Mouse (Mus musculus) urinary bladder, postnatal 25 days (tissue): ENCODE data around the gene Slc6a5.
A peak's percentile ranks its signal among the peaks of the same experiment; 100 is the strongest.

Experiments
- DNase-seq: peaks from one replicate; pipeline ENCODE4 v3.0.0; 2022; ENCODE audit warnings: low spot score

Gene Slc6a5

GRCm38 (mm10) chr7:49909850-49910249 is at the start of gene Slc6a5:
Gene Slc6a5, plus strand, starts transcription at chr7:49910146.
- DNase-seq: no peak

DNA sequence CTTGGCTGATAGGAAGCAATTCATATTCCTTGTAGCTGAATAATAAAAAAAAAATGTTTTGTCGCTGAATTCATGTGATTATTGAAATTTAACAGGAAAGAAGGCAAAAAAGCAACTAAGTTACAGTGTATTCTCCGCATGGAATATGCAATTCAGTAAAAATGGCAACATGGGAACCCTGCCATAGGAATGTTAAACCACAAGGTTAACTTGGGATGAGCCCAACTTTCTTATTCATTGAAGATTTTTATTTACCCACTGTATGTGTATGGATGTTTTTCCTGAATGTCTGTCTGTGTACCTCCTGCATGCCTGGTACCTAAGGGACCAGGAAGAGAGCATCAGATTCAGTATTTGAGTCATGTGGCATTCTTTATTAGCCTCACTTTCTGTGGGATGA is 48.8 kb upstream of the Slc6a5 start:
- no peak for DNase-seq

GRCm38 (mm10) chr7:49863753-49864152 is 46.2 kb upstream of the Slc6a5 start:
- DNase-seq: no peak

GRCm38 (mm10) chr7:49869656-49870055 is 40.3 kb upstream of the Slc6a5 start:
- no peak for DNase-seq

DNA sequence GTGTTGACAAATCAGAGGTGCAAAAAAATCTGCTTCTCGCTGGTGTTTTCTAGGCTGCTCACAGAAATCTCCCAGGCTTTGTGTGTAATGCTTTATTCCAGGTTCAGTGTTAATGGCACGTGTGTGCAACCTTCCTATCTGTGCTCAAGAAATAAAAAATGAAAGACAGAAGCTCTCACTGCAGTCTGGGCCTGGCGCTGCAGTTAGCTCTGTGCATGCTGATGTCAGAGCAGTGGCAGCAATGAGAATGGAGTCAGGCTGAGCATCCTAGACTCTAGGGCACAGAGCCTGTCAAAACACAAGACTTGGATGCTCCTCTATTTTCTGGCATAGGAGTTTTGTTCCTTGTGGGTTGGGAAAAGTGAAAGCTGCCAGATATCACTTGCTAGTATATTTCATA is 39.7 kb upstream of the Slc6a5 start:
- no peak for DNase-seq

DNA sequence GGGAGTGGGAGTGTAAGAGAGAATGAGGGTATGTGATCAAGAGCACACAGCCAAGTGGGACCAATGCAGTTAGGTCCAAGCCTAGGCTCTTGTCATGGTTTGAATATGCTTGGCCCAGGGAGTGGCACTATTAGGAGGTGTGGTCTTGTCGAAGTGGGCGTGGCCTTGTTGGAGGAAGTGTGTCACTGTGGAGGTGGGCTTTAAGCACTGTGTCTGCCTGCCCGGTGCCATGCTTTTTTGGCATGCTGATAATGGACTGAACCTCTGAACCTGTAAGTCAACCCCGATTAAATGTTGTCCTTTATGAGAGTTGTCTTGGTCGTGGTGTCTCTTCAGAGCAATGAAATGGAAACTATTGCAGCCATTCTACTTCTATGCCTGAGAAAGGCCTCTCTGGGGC is 32.6 kb upstream of the Slc6a5 start:
- no peak for DNase-seq

- no peak for DNase-seq
Observed at GRCm38 (mm10) chr7:49879051-49879450, 30.9 kb upstream of the Slc6a5 start.

DNA sequence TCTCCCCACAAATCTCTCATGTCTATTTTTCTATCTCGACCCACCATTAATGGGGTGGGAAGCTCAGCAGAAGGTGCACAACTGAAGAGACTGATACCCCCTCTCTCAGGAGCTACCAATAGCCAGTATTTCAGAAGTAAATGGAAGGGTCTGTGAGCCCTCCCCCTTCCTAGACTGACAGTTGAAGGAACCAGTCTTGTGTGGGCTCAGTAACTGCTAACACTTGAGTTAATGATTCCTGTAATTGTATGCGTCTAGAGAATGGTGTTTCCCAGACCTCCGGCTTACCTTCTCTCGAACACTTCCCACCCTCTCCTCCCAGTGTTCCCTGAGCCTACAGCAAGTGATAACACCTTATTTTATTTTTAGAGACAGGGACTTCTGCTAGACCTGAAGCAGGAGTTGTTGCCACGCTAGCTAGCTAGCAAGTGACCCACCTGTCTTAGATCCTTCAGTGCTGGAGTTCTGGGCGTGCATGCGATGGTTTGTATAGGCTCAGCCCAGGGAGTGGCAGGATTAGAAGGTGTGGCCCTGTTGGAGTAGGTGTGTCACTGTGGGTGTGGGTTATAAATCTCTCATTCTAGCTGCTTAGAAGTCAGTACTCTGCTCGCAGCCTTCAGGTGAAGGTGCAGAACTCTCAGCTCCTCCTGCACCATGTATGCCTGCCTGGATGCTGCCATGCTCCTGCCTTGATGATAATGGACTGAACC is 29.8 kb upstream of the Slc6a5 start:
- no peak for DNase-seq

GRCm38 (mm10) chr7:49882288-49882687 is 27.7 kb upstream of the Slc6a5 start:
- peak; percentile 21 for DNase-seq

- no peak for DNase-seq
Observed at GRCm38 (mm10) chr7:49882694-49883389, 27.1 kb upstream of the Slc6a5 start.

DNA sequence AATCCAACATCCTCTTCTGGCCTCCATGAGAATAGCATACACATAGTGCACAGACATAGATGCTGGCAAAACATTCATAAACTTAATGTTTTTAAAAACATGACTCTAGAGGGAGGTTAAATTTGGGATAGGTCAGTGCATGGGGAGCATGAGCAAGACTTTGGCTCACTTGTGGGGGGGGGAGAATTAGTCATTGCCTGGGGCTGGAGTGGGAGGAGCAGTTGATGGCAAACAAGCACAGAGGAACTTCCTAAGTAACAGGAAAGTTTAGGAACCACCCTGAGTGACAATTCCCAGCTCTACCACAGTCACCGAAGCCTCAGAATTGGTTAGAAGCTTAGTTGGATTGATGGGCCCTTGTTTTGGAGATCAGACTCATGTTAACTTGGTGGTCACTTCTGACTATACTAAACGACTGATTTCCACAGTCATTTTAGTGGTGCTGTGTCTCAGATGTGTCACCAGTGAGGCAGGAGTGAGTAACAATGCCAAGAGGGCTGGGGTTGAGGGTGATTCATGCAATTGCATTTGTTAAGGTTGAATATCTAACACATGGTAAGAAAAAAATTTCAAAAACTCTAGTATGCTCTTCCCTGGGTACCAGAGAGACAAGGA is 22.1 kb upstream of the Slc6a5 start:
- DNase-seq: no peak

DNA sequence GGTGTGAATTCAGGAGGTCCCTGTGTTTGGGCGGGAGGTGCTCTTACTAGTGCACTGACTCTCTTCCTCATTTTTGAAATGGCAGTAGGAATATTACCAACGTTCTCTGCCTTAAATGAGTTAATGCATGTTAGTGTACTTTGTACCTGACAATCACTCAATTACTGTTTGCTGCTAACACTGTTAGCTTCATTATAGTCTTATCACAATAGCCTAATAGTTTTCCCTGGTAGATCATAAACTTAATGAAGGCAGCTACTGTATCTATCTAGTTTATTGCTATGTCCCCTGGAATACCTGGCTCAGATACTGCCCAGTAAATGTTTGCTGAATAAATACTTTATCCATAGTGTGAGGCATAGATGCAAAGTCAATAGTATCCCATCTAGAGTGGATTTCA is 15.2 kb upstream of the Slc6a5 start:
- no peak for DNase-seq

DNA sequence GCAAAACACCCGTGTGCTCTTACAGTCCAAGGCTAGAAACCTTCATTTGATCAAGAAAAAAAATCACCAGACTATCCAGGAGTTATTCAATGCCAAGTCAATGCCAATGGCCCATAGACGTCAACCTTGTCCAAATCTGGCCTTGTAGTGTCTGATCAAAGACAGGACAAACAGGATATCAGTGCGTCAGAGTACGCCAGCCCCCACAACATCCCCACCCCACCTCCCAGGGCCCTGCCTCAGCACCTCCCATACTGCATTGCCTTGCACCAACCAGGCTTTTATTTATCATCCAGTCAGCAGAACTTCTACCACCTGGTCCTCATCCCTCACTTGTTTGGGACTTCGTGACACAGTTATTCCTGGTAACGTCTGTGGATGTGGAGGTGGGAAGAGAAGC is 14.7 kb upstream of the Slc6a5 start:
- DNase-seq: no peak

DNA sequence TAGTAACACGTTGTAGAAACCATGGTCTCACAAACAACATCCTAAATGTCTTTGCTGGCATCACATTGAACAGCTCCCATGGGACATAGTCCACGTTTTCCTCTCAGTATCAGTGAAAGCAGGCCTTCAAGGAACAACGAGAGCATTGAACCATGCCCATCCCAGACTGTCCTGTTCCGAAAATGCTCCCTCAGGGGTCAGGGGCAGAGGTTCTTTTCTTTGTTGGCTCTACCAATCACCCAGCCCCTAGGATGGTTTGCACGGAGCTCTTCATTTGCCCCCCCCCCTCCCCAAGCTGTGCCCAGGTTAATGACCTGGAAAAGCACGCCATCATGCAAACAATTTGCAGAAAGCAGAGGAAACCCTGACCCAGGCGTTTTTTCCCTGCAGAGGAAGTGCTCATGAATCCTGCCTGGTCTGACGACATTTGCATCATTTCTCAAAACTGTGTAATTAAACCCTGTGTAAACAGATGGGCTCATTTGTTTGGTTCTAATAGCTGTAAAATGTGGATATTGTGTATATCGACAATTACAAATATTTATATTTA is 7.9 kb upstream of the Slc6a5 start:
- no peak for DNase-seq

DNA sequence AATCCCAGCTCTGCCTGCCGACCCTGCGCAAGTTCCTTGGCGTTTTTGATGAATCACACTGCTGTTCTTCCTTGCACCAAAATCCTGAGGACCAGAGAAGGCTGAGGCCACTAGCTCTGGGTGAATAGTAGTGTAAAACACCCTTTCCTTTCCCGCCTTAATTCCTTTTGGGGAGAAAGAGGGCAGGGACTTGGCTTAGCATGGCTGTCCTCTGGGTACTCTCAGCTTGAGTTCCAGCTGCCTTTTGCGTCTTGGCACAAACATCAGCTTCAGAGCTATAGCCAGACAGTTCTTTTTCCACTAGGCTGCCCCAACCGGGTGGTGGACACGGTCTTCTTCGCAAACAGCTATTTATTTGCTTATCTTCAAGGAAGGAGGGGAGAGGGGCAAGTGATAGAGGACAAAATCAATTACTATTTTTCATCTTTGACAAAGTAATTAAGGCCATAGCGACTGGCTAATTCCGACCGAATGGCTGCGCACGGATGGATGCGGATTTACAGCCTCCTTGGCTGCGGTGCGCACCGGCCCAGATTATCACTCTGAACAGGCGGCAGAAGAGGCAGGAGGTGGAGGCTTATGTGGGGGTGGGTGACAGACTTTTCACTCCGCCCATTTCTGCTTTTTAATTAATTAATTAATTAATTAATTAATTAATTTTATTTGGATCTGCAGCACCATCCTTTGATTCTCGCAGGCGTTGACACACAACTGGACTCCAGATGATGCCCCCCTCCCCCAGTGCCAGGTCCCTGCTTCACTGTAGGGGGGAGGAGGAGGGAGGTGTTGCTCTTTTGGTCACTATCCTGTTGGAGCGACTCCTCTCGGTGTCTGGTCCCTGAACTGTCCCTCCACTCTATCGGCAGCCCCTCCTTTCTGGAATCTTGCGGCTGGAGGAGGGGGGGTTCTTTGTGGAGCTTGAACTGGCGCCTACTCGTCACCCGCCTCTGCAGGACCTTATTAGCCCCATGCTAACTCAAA is 2.5 kb upstream of the Slc6a5 start:
- DNase-seq: no peak

- DNase-seq: no peak
Observed at GRCm38 (mm10) chr7:49908181-49908855, 1.6 kb upstream of the Slc6a5 start.

DNA sequence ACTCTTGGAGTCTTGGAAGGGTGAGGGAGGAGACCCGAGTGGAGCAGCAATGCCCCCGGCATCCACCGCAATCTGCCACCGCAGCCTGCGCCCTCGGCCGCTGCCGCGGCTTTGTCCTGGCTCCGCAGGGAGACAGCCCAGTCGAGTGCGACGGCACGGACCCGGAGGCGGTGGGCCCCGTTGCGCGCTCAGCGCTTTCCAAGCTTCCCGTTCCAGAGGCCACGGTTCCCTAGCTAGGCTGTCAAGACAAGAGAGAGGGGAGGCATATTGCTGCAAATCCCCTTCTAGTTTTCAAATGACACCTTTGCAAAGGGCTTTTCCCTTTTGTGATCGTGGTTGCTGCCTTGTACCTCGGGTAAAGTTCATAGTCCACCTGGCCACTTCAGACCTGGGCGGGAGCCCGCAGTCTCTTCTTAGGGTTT is 945 bp upstream of the Slc6a5 start:
- no peak for DNase-seq

DNA sequence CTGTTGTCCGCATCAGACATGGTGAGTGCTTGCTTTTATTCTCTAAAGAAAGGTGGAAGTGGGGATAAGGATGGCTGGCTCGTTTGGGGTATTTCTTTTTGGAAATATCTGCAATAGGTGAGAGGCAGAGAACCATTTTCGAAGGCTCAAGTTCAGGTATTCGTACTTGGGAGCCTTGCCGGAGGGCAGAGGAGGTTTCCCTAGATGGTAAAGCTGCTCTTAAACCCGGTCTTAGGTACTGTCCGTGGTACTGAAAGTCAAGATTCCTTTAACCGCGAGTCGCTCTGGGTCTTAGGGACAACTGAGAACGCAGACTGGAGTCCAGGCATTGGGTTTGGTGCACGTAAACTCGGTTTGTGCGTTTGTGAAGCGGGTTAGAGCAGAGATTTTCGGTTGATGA is 415 bp downstream of the Slc6a5 start:
- DNase-seq: no peak

GRCm38 (mm10) chr7:49911147-49911946 is 1.4 kb downstream of the Slc6a5 start:
- DNase-seq: no peak

DNA sequence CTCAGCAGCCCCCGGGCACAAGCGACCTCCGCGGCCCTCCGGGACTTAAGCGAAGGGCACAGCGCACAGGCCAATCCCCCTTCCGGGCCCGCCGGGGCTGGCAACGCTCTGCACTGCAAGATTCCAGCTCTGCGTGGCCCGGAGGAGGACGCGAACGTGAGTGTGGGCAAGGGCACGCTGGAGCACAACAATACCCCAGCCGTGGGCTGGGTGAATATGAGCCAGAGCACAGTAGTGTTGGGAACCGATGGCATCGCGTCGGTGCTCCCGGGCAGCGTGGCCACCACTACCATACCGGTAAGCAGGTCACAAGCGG is 2.0 kb downstream of the Slc6a5 start:
- no peak for DNase-seq

DNA sequence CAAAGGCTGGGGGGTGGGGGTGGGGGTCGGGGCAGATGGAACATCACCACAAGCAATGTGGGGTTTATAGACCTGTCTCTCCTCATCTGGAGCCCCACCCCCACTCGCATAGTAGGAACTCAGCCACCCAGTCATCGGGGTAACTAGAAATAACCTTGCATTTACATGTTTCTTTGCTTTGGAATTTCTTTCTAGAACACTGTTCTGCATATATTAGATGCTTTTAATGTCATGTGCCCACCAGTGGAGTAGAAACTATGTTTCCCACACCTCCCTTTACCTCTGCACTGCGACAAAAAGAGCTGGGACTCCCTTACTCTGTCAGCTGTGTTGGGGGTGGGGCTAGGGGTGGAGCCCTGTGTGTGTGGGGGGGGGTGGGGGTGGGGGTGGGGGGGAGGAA is 3.2 kb downstream of the Slc6a5 start:
- DNase-seq: no peak
